Mouse (Mus musculus) liver, embryonic 16.5 days (tissue): Measurements from ENCODE around the gene Aqp5. TPM values are rescaled to one million over a fixed set of nuclear protein-coding genes. Genes with fewer than 3 reads are reported as not detected.

Experiments
- ATAC-seq: fragments of 200-750 bp; cut with Nextera tagmentation; 2 replicates; pipeline ENCODE4 v1.8.0; 2017; ENCODE audit warnings: low read depth, mild to moderate bottlenecking, moderate number of reproducible peaks, moderate library complexity
- H3K27ac ChIP-seq: fragments of 300-500 bp; sonication (generic); 2 replicates; pipeline ENCODE4 v1.5.1; 2014; ENCODE audit warnings: mild to moderate bottlenecking, low read length
- H3K27me3 ChIP-seq: fragments of 300-500 bp; sonication (generic); 2 replicates; pipeline ENCODE4 v1.6.1; 2014; ENCODE audit warnings: low read depth, low read length, mixed read lengths; ENCODE audit not compliant: control insufficient read depth, insufficient read depth
- H3K36me3 ChIP-seq: fragments of 300-500 bp; sonication (generic); 2 replicates; pipeline ENCODE4 v1.6.1; 2014; ENCODE audit warnings: mild to moderate bottlenecking; ENCODE audit not compliant: control insufficient read depth, insufficient read depth
- H3K4me1 ChIP-seq: fragments of 300-500 bp; sonication (generic); 2 replicates; pipeline ENCODE4 v1.6.1; 2014; ENCODE audit warnings: low read depth, low read length, mixed read lengths; ENCODE audit not compliant: control insufficient read depth
- H3K4me2 ChIP-seq: fragments of 300-500 bp; sonication (generic); 2 replicates; pipeline ENCODE4 v1.6.1; 2014; ENCODE audit warnings: low read depth, low read length, mixed read lengths
- H3K4me3 ChIP-seq: fragments of 300-500 bp; sonication (generic); 2 replicates; pipeline ENCODE4 v1.5.1; 2014; ENCODE audit warnings: low read depth, mild to moderate bottlenecking, low read length
- H3K9ac ChIP-seq: fragments of 300-500 bp; sonication (generic); 2 replicates; pipeline ENCODE4 v1.6.1; 2014; ENCODE audit warnings: low read depth, low read length
- H3K9me3 ChIP-seq: fragments of 300-500 bp; sonication (generic); replicated peaks from 2 replicates; pipeline ENCODE4 v1.6.1; 2016; ENCODE audit warnings: low read length; ENCODE audit not compliant: control insufficient read depth
- WGBS: fragments of 180-500 bp; shearing (Covaris S2); extraction: QIAGEN DNeasy Blood & Tissue Kit; methylation state at CpG from one replicate; pipeline ENCODE4 v1.1.7; 2014; ENCODE audit not compliant: insufficient replicate concordance; 5-methylcytosine and 5-hydroxymethylcytosine counted together
- polyA plus RNA-seq: library from polyadenylated mRNA; unstranded; fragments of >200 nt; fragmentation: Nextera tagmentation; extraction: Ambion mirVana; gene quantifications from 2 replicates; pipeline ENCODE4 v1.2.1, GENCODE M21; 2015

Aqp5 gene
- 0.07 TPM in 1 of 2 replicates, not detected in the other for polyA plus RNA-seq

- no peaks in the 10 kb centered on the region for H3K9me3 ChIP-seq
- WGBS: 3% methylated on average over 54 of the region's 83 CpGs
- no peaks in the 10 kb centered on the region; the same call in 1 of the 2 replicates for H3K4me1 ChIP-seq
- peak; percentile 21; the same call in 1 of the 2 replicates for ATAC-seq
- peak within 1 kb of the TSS; percentile 24 for H3K4me3 ChIP-seq
- no peak within 1 kb of the TSS for H3K9ac ChIP-seq
- H3K36me3 ChIP-seq: no peaks in the 10 kb centered on the region
- H3K27ac ChIP-seq: no peak within 1 kb of the TSS
- peak within 1 kb of the TSS; percentile 36 for H3K4me2 ChIP-seq
- peaks cover 96% of the 10 kb centered on the region for H3K27me3 ChIP-seq
Measured at GRCm38 (mm10) chr15:99590429-99591084, at the start of gene Aqp5. Gene Aqp5, plus strand, starts transcription at chr15:99590782.

GRCm38 (mm10) chr15:99544047-99544446, 46.5 kb upstream of the Aqp5 start:
- 41% methylated on average over 7 of the region's 7 CpGs for WGBS
- no peak overlapping the region for H3K4me2 ChIP-seq
- H3K4me3 ChIP-seq: no peak overlapping the region
- H3K9ac ChIP-seq: no peak overlapping the region
- H3K4me1 ChIP-seq: no peaks in the 10 kb centered on the region
- H3K9me3 ChIP-seq: no peaks in the 10 kb centered on the region
- H3K27me3 ChIP-seq: no peaks in the 10 kb centered on the region
- H3K36me3 ChIP-seq: no peaks in the 10 kb centered on the region
- ATAC-seq: no peak
- no peak overlapping the region for H3K27ac ChIP-seq

GRCm38 (mm10) chr15:99546596-99546995, 44.0 kb upstream of the Aqp5 start:
- H3K27ac ChIP-seq: no peak overlapping the region
- WGBS: 70% methylated on average over 11 of the region's 11 CpGs
- ATAC-seq: no peak

GRCm38 (mm10) chr15:99547732-99548131, 42.9 kb upstream of the Aqp5 start:
- Histone ChIP-seq H3K4me1 (no peaks in the 10 kb centered on the region), H3K27me3 (no peaks in the 10 kb centered on the region), H3K9me3 (no peaks in the 10 kb centered on the region), H3K4me2 (no peak overlapping the region), H3K4me3 (no peak overlapping the region), H3K36me3 (no peaks in the 10 kb centered on the region), H3K9ac (no peak overlapping the region), H3K27ac (no peak overlapping the region)
- WGBS: 54% methylated on average over 6 of the region's 6 CpGs
- no peak for ATAC-seq

More at GRCm38 (mm10) chr15:99546596-99546995, 44.0 kb upstream of the Aqp5 start:
- Histone ChIP-seq H3K4me2 (no peak overlapping the region), H3K4me1 (no peaks in the 10 kb centered on the region), H3K27me3 (no peaks in the 10 kb centered on the region), H3K4me3 (no peak overlapping the region), H3K9me3 (no peaks in the 10 kb centered on the region), H3K9ac (no peak overlapping the region), H3K36me3 (no peaks in the 10 kb centered on the region)

- Histone ChIP-seq H3K4me2 (no peak overlapping the region), H3K27ac (no peak overlapping the region), H3K36me3 (no peaks in the 10 kb centered on the region), H3K9me3 (no peaks in the 10 kb centered on the region), H3K9ac (no peak overlapping the region), H3K4me1 (no peaks in the 10 kb centered on the region), H3K27me3 (no peaks in the 10 kb centered on the region), H3K4me3 (no peak overlapping the region)
- ATAC-seq: no peak
- WGBS: 34% methylated on average over 2 of the region's 2 CpGs
Measured at GRCm38 (mm10) chr15:99549901-99550300, 40.7 kb upstream of the Aqp5 start.

- no peaks in the 10 kb centered on the region for H3K36me3 ChIP-seq
- H3K4me1 ChIP-seq: no peaks in the 10 kb centered on the region
- ATAC-seq: no peak
- H3K4me2 ChIP-seq: no peak overlapping the region
- H3K27ac ChIP-seq: no peak overlapping the region
- H3K27me3 ChIP-seq: no peaks in the 10 kb centered on the region
- H3K9me3 ChIP-seq: no peaks in the 10 kb centered on the region
- no peak overlapping the region for H3K4me3 ChIP-seq
- no peak overlapping the region for H3K9ac ChIP-seq
- 75% methylated on average over 6 of the region's 6 CpGs for WGBS
Measured at GRCm38 (mm10) chr15:99553767-99554166, 36.8 kb upstream of the Aqp5 start.

- Histone ChIP-seq H3K4me2 (no peak overlapping the region), H3K9me3 (no peaks in the 10 kb centered on the region), H3K36me3 (no peaks in the 10 kb centered on the region), H3K4me3 (no peak overlapping the region), H3K27me3 (no peaks in the 10 kb centered on the region), H3K9ac (no peak overlapping the region), H3K27ac (no peak overlapping the region), H3K4me1 (no peaks in the 10 kb centered on the region)
- ATAC-seq: no peak
- 56% methylated on average over 1 of the region's 1 CpGs for WGBS
Measured at GRCm38 (mm10) chr15:99558947-99559346, 31.6 kb upstream of the Aqp5 start.

- Histone ChIP-seq H3K4me1 (no peaks in the 10 kb centered on the region), H3K27ac (no peak overlapping the region), H3K4me2 (no peak overlapping the region), H3K4me3 (no peak overlapping the region), H3K9ac (no peak overlapping the region), H3K9me3 (no peaks in the 10 kb centered on the region), H3K36me3 (no peaks in the 10 kb centered on the region), H3K27me3 (no peaks in the 10 kb centered on the region)
- ATAC-seq: no peak
- WGBS: 60% methylated on average over 10 of the region's 10 CpGs
Measured at GRCm38 (mm10) chr15:99560246-99560645, 30.3 kb upstream of the Aqp5 start.

GRCm38 (mm10) chr15:99567371-99567770, 23.2 kb upstream of the Aqp5 start:
- ATAC-seq: no peak
- H3K4me3 ChIP-seq: no peak overlapping the region
- H3K27me3 ChIP-seq: no peaks in the 10 kb centered on the region; the same call in 1 of the 2 replicates
- WGBS: 50% methylated on average over 4 of the region's 4 CpGs
- no peak overlapping the region for H3K4me2 ChIP-seq
- H3K27ac ChIP-seq: no peak overlapping the region
- no peak overlapping the region for H3K9ac ChIP-seq
- no peaks in the 10 kb centered on the region for H3K36me3 ChIP-seq
- H3K4me1 ChIP-seq: no peaks in the 10 kb centered on the region
- H3K9me3 ChIP-seq: no peaks in the 10 kb centered on the region
